Mouse (Mus musculus): ENCODE data around the gene Abcb11. TPM values are rescaled to one million over a fixed set of nuclear protein-coding genes. Genes with fewer than 3 reads are reported as not detected.

Abcb11 gene
- polyA plus RNA-seq, 1 experiment, result not detected

DNA sequence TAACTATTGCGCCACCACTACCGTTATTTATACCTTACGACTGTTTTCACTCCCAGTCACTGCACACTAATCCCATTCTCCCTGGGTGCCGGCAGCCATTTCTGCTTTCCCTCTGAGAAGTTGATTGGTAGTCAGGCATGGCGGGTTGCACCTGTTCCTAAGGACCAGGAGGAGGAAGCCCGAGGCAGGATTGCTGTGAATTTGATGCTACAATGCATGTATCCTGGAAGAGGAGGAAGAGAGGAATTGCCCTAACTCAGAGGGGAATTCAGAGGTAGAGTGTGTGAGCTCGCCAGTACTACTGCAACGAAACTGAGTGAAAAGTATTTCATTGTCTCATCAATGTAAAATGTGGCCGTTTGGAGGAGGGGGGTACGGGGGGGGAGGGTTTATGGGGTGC is 129.8 kb downstream of the Abcb11 start:
- TF ChIP-seq GATA1 (IDR thresholded peaks at IDR 0.05; ENCODE audit: low read length), result no peak

DNA sequence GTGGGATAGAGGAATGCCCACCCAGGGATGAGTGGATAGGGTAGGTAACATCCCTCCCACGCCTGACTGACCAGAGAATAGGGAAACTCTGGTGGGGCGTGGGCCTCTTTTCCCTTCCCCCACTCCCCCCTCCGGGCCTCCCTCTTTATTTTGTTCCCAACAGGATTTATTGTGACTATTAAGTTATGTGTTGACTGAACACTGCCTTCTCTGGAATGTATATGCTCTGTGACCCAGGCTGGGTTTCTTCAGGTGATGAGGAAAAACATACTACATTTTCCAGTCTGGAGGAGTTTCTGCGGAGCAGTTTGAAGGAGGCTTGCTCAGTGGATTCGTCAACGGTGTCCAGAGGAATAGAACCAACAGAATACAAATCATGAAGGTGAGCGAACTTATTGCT is 131.6 kb downstream of the Abcb11 start, which contains the start of gene G6pc2:
TSS of gene G6pc2 (plus strand) at position 301 of the 400 bp plus-strand sequence.
- TF ChIP-seq GATA1 (IDR thresholded peaks at IDR 0.05; ENCODE audit: low read length), result no peak

DNA sequence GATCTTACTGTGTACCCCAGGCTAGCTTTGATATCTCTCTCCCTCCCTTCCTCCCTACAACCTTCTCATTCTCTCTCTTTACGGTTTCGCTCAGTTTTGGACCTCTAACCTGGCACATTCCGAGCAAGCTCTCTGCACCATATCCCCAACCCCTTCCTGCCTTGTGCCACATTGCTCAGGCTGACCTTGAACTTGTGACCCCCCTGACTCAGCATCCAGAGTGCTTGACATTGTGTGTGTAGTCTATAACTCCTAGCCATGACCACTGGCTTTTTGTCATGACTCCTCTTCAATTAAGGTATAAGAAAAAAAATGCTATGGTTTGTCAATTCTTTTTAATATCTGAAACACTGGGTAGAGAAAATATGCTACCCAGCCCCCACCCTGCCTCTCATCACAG is 132.7 kb downstream of the Abcb11 start:
- no peak for TF ChIP-seq GATA1 (IDR thresholded peaks at IDR 0.05; ENCODE audit: low read length)

- no peak for TF ChIP-seq GATA1 (IDR thresholded peaks at IDR 0.05; ENCODE audit: low read length)
Measured at GRCm38 (mm10) chr2:69206523-69206922, 135.9 kb downstream of the Abcb11 start.

GRCm38 (mm10) chr2:69205791-69206351 is 136.5 kb downstream of the Abcb11 start, which contains the start of gene Spc25:
Gene Spc25, minus strand, starts transcription at chr2:69206194.
- TF ChIP-seq GATA1 (IDR thresholded peaks at IDR 0.05; ENCODE audit: low read length), result no peak

- TF ChIP-seq GATA1 (IDR thresholded peaks at IDR 0.05; ENCODE audit: low read length), result no peak
Measured at GRCm38 (mm10) chr2:69205185-69205584, 137.2 kb downstream of the Abcb11 start.

GRCm38 (mm10) chr2:69193555-69193954 is 148.9 kb downstream of the Abcb11 start:
- no peak for TF ChIP-seq GATA1 (IDR thresholded peaks at IDR 0.05; ENCODE audit: low read length)

- TF ChIP-seq GATA1 (IDR thresholded peaks at IDR 0.05; ENCODE audit: low read length), result no peak
Measured at GRCm38 (mm10) chr2:69191059-69191458, 151.4 kb downstream of the Abcb11 start.

- no peak for TF ChIP-seq GATA1 (IDR thresholded peaks at IDR 0.05; ENCODE audit: low read length)
Measured at GRCm38 (mm10) chr2:69189222-69189621, 153.2 kb downstream of the Abcb11 start.

DNA sequence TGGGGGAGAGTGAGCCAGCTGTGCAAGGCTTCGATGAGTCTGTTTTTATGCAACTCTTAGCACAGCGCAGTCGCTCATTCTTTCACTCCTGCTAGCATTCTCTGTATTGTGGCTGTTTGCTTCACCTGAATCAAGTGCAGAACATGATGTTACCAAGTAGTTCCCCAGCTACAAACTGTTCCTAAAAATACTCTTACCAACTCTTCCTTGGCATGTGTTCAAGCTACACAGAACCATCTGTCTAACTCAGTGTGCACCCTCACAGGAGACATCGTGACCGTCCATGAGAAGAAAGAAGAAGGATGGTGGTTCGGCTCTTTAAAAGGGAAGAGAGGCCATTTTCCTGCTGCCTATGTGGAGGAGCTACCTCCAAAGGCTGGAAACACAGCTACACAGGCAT is 153.7 kb downstream of the Abcb11 start:
- no peak for TF ChIP-seq GATA1 (IDR thresholded peaks at IDR 0.05; ENCODE audit: low read length)

Other genes with a start within 250 kb of the Abcb11 start
- gene Nostrin, start 206.8 kb downstream of the Abcb11 start, polyA plus RNA-seq (2012), result not detected in 2 replicates
- 19.1 and 25.9 TPM in 2 replicates for gene Spc25, start 136.4 kb downstream of the Abcb11 start, polyA plus RNA-seq (2012)
- gene G6pc2, start 131.5 kb downstream of the Abcb11 start, polyA plus RNA-seq (2012), result not detected in 2 replicates
- gene Dhrs9, start 37.8 kb upstream of the Abcb11 start, polyA plus RNA-seq (2012), result not detected in 2 replicates
- not detected in 2 replicates for gene Lrp2, start 243.4 kb upstream of the Abcb11 start, polyA plus RNA-seq (2012)